Comparison of ENCODE assay signal across 9 mouse cellular contexts in genomic region chr6:122669406-122670200, GRCm38 (mm10). TPM values are rescaled to one million over a fixed set of nuclear protein-coding genes. Genes with fewer than 3 reads are reported as not detected.
DNase-seq lines count a peak whose midpoint lies in the region; ATAC-seq lines count a peak whose summit lies in the region.
"Had no signal": no experiment of that assay in that cellular context is flagged by ENCODE, and none has a peak within 500 bp of the region (broad histone marks: within the 10 kb centered on the region; RNA-seq: fewer than 3 reads in every experiment).

No protein-coding gene starts in this region.

- no peaks in the 10 kb centered on the region for H3K9me3 ChIP-seq in heart, embryonic 12.5 days (replicated peaks)
- no peaks in the 10 kb centered on the region for H3K9me3 ChIP-seq in kidney, embryonic 16.5 days (ENCODE audit: low read length)

- H3K9ac ChIP-seq in heart, embryonic 12.5 days = peak overlapping the region; percentile 52; the same call in 1 of the 2 replicates
- H3K9ac ChIP-seq in kidney, embryonic 16.5 days (replicated peaks; ENCODE audit: low read length) = peak overlapping the region; percentile 23; the same call in 1 of the 2 replicates

- peak overlapping the region; percentile 51 for H3K4me3 ChIP-seq in heart, embryonic 12.5 days
- H3K4me3 ChIP-seq in kidney, embryonic 16.5 days (ENCODE audit: low read length) = peak overlapping the region; percentile 46
- H3K4me3 ChIP-seq: erythroblast, embryonic 14.5 days had no signal

- peaks cover 7% of the 10 kb centered on the region for H3K27me3 ChIP-seq in heart, embryonic 12.5 days (replicated peaks)
- H3K27me3 ChIP-seq in kidney, embryonic 16.5 days (ENCODE audit: insufficient read depth, low read length) = no peaks in the 10 kb centered on the region; the same call in 1 of the 2 replicates

- no peak overlapping the region for H3K27ac ChIP-seq in heart, embryonic 12.5 days (ENCODE audit: poor library complexity, severe bottlenecking)
- H3K27ac ChIP-seq in kidney, embryonic 16.5 days (ENCODE audit: low read length) = no peak overlapping the region

- DNase-seq in CD4-positive, CD25-positive, alpha-beta regulatory T cell, adult 2 months (ENCODE audit: low read depth, low spot score) = peak; percentile 95
- peak; percentile 89 for DNase-seq in brain, embryonic 18.5 days (ENCODE audit: low read depth, low spot score)
- peak; percentile 31 for DNase-seq in fat pad, adult 2 months (ENCODE audit: extremely low read depth, low read depth, low spot score)
- DNase-seq in liver = peak; percentile 92
- DNase-seq in spleen, postnatal 36 days (ENCODE audit: low spot score in 2 of 2) = peak; percentile 76 to 82

- peaks cover 9% of the 10 kb centered on the region; the same call in 1 of the 2 replicates for H3K4me1 ChIP-seq in heart, embryonic 12.5 days (replicated peaks)
- no peaks in the 10 kb centered on the region for H3K4me1 ChIP-seq in kidney, embryonic 16.5 days (ENCODE audit: insufficient read depth, low read length)

- WGBS in heart, embryonic 12.5 days = 8% methylated on average over 19 of the region's 19 CpGs
- 6% methylated on average over 19 of the region's 19 CpGs for WGBS in kidney, embryonic 16.5 days

- peak; percentile 72 for ATAC-seq in heart, embryonic 12.5 days (ENCODE audit: insufficient number of reproducible peaks, low FRiP score)
- ATAC-seq in kidney, embryonic 16.5 days (ENCODE audit: low FRiP score, low TSS enrichment) = peak; percentile 88
- ATAC-seq in monocyte, adult 5-6 weeks (replicated peaks; ENCODE audit: insufficient number of reproducible peaks, low FRiP score, low TSS enrichment, poor library complexity, severe bottlenecking) = peak; percentile 89

- H3K4me2 ChIP-seq in heart, embryonic 12.5 days = peak overlapping the region; percentile 82
- H3K4me2 ChIP-seq in kidney, embryonic 16.5 days (replicated peaks; ENCODE audit: low read depth, low read length) = peak overlapping the region; percentile 65

- no peaks in the 10 kb centered on the region for H3K36me3 ChIP-seq in heart, embryonic 12.5 days
- no peaks in the 10 kb centered on the region for H3K36me3 ChIP-seq in kidney, embryonic 16.5 days (ENCODE audit: insufficient read depth, low read length)

RNA-seq across cellular contexts. Expression of gene Nanog, which starts 37.7 kb away (rescaled TPM):
- 0.49 and 0.86 TPM in 2 replicates for polyA plus RNA-seq in heart, embryonic 12.5 days (2016; fragmentation: Nextera tagmentation; extraction: Ambion mirVana)
- polyA plus RNA-seq in kidney, embryonic 16.5 days (2015; fragmentation: Nextera tagmentation; extraction: Ambion mirVana) = 0.12 TPM in 1 of 2 replicates, not detected in the other
- not detected in 3 replicates for total RNA-seq in monocyte, adult 5-6 weeks (2017)
- polyA plus RNA-seq: erythroblast, embryonic 14.5 days had no signal

RNA-seq across cellular contexts. Expression of gene Dppa3, which starts 43.4 kb away (rescaled TPM):
- polyA plus RNA-seq in heart, embryonic 12.5 days (2016; fragmentation: Nextera tagmentation; extraction: Ambion mirVana) = not detected in 2 replicates
- polyA plus RNA-seq in kidney, embryonic 16.5 days (2015; fragmentation: Nextera tagmentation; extraction: Ambion mirVana) = not detected in 2 replicates
- 8.6 TPM in 1 of 3 replicates, not detected in the others for total RNA-seq in monocyte, adult 5-6 weeks (2017)
- polyA plus RNA-seq: erythroblast, embryonic 14.5 days had no signal

RNA-seq across cellular contexts. Expression of gene Gdf3, which starts 59.7 kb away (rescaled TPM):
- 0.14 and 0.28 TPM in 2 replicates for polyA plus RNA-seq in heart, embryonic 12.5 days (2016; fragmentation: Nextera tagmentation; extraction: Ambion mirVana)
- not detected in 2 replicates for polyA plus RNA-seq in kidney, embryonic 16.5 days (2015; fragmentation: Nextera tagmentation; extraction: Ambion mirVana)
- 1.7 to 3.5 TPM (median 2.5 TPM) in 3 replicates for total RNA-seq in monocyte, adult 5-6 weeks (2017)
- polyA plus RNA-seq: erythroblast, embryonic 14.5 days had no signal

Comparison
In these comparisons a context has a peak if more than half of its experiments do, and no peak if none do; other contexts are left out.
1. DNase-seq: peak in every context shown above with its lines; median percentile 95 in CD4-positive, CD25-positive, alpha-beta regulatory T cell, adult 2 months; 92 in liver; 89 in brain, embryonic 18.5 days; 79 in spleen, postnatal 36 days; 31 in fat pad, adult 2 months.